Mouse (Mus musculus) layer of hippocampus, postnatal 14 days (tissue): Measurements from ENCODE around the gene Sars. TPM values are rescaled to one million over a fixed set of nuclear protein-coding genes. Genes with fewer than 3 reads are reported as not detected.
A peak's percentile ranks its signal among the peaks of the same experiment; 100 is the strongest.

Source experiments
- DNase-seq, 2 experiments: peaks; one replicate each; pipeline ENCODE4 v3.0.0; 2021 to 2022; ENCODE audit warnings: low spot score in 2 of 2, mixed read lengths in 1 of 2
- long read RNA-seq, 2 experiments: library from polyadenylated mRNA; stranded (forward); transcript quantifications; one replicate each; pipeline ENCODE4 v2.0.0; 2021
- total RNA-seq, 2 experiments: library from RNA; stranded (reverse); gene quantifications; 2 replicates each; pipeline ENCODE4 v1.2.3; 2021

The Sars gene
- total RNA-seq = 100 to 1,000 TPM; 199 to 200 TPM
- long read RNA-seq, experiment 1, transcript Sars-202 (12 exons, 1,866 nt) = minor isoform, 41 of 191 reads
- long read RNA-seq, experiment 1, transcript Sars-201 (11 exons, 3,570 nt) = major isoform, 108 of 191 reads
- long read RNA-seq, experiment 1, partial matches to known transcripts = 8 of 191 reads
- long read RNA-seq, experiment 1, other reads (novel, unspliced or antisense) = 33 of 191 reads
- long read RNA-seq, experiment 2, transcript Sars-202 (12 exons, 1,866 nt) = minor isoform, 24 of 211 reads
- long read RNA-seq, experiment 2, transcript Sars-201 (11 exons, 3,570 nt) = major isoform, 123 of 211 reads
- long read RNA-seq, experiment 2, partial matches to known transcripts = 43 of 211 reads
- long read RNA-seq, experiment 2, other reads (novel, unspliced or antisense) = 20 of 211 reads

DNA sequence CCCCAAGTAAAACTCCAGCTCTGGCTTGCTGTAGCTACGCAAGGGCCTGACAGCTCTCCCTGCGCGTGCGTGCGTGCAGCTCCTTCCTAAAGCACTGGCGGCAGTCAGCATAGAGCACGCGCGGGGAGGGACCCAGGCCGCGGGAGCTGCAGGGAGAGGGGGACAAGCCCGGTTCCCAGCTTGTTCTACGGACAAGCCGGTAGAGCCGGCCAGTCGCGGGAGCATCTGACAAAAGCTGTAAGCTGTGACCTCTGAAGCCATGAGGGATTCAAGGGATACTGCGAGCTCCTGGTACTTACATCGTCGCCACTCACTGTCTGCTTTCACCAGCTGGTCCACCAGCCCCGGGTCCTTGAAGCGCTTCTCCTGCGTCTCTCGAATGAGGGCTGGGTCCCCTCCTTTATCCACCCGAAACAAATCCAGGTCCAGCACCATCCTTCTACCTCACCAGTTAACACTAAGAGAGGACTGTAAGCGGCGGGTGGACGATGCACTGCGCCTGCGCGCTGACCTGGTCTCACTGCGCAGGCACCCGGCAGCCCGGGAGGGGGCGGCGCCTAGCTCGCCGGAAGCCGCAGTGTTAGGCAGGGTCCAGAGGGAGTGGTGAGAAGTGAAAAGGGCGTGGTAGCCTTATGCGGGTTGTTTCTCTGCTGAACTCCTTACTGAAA, at the start of gene Sars:
Sars (minus strand) TSS at position 512 of the 668 bp plus-strand sequence.
- peak; percentile 82 to 91 for DNase-seq

GRCm38 (mm10) chr3:108489968-108490367, 45.0 kb upstream of the Sars start:
- DNase-seq = no peak

GRCm38 (mm10) chr3:108484749-108485148, 39.7 kb upstream of the Sars start:
- DNase-seq = no peak

- no peak for DNase-seq
Observed at GRCm38 (mm10) chr3:108478800-108479199, 33.8 kb upstream of the Sars start.

- no peak for DNase-seq
Observed at GRCm38 (mm10) chr3:108476761-108477619, 32.0 kb upstream of the Sars start.

DNA sequence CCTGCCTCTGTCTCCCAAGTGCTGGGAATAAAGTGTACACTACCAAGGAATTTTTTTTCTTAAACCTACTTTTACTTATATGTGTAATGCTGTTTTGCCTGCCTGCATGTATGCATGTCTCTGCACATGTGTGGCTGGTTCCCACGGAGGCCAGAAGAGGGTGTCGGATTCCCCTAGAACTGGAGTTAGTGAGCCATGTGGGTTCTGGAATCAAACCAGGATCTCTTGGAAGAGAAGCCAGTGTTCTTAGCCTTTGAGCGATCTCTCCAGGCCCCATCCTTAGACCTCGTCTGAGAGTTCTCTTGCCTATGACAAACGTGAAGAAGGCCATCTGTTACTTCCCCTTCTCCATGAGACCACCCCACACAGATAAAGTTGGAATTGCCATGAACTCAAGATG, 30.5 kb upstream of the Sars start:
- no peak for DNase-seq

GRCm38 (mm10) chr3:108474969-108475368, 30.0 kb upstream of the Sars start:
- DNase-seq = no peak

DNA sequence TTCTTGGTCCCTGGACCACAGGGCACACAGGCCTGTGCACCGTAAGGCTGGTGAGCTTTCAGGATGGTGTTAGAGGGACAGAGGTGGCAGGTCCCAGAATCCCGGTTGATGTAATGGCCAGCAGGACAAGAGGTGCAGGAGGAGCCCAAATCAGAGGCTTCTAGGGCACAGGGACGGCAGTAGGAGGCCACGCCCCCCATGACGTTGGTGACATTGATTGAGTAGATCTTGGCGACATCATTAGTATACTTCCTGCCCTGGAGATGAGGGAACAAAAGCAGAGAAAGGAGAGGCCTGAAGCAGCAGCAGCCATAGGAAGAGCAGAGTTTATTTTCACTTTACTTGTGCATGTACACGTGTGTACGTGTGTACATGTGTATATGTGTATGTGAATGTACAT, 22.8 kb upstream of the Sars start:
- DNase-seq = no peak

GRCm38 (mm10) chr3:108466425-108466824, 21.4 kb upstream of the Sars start:
- peak; percentile 15 to 31 for DNase-seq

DNA sequence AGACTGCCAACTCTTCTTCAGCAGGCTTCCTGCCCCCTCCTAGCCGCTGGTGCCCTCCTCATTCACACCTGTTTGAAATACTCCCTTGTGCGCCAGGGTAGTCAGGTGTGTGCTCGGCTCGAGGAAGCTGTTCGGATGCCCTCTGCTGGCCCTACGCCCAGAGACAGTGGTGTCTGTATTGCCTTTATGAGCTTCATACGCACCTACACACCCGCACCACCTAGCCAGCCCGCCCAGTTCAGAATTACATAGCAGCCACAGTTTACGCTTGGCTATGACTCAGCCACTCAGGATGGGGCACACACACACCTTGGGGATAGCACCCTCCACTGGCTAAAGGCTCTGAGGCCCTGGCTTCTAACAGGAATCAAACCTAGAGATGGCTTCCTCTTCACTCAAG, 13.9 kb upstream of the Sars start:
- no peak for DNase-seq

DNA sequence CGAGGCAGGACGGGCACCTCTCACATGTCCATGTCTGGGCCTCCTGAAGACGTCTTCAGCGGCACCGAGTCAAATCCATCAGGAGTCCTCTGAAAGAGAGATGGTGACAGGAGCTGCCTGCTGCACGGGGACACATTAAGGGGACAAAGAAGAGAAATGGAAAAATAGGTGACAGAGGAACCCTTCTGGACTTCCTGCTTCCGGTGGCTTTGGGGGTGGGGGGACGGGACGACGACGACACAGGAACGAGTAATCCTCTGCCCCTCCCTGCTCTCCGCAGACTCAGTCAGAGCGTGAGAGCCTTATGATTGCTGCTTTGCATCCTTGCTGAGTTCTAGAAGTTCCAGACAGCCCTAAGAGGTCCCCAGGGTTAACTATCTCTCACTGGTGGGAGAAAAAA, 13.4 kb upstream of the Sars start:
- no peak for DNase-seq

DNA sequence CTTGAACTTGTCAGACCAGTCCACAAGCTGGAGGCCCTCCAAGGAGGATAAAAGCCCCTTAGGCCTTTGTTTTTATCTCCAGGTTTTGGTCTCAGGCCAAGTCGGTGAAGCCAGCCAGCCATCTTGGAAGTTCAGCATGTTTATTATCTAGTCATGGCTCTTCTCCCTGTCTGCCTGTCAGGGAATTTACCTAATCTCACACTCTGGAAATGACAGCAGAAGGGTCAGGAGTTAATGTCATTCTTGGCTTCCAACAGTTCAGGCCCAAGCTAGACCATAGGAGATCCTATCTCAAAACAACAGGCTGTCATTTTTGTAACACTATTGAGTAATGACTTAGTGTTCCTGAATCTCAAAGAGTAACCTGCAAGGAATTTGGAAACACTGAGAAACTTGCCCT, 9.2 kb upstream of the Sars start:
- DNase-seq = no peak

DNA sequence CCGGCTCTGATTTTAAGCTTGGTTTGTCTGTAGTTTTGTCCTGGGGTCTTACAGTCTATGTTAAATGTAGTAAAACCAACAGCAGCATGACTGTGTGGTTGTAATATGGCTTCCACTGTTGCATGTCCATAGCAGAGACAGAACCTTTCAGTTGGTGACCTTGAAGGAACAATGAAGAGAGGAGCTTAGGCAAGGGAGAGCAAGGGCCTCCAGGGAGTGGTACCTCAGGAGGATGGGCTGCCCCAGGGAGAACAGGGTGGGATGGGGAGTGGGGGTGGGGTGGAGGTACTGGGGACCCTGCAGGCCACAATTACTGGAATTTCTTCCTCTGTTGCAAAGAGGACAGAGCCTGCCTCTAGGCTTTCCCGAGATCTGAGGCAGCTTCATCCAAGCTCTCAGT, 7.0 kb upstream of the Sars start:
- no peak for DNase-seq

DNA sequence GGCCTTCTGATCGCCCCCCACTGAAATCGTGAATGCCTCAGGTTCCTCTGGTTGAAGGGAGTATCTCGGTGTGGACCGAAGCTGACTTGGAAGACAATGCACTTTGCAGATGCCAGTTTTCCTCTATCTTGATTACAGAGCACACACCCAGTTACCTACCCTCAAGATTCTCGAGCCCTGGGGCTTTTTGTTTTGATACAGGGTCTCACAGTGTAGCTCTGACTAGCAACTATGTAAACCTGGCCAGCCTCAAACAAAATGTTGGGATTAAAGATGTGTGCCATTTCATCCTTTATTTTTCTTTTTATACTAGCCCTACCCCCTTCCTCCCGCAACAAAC, 327 bp upstream of the Sars start:
- no peak for DNase-seq

- no peak for DNase-seq
Observed at GRCm38 (mm10) chr3:108444029-108444428, 980 bp downstream of the Sars start.

DNA sequence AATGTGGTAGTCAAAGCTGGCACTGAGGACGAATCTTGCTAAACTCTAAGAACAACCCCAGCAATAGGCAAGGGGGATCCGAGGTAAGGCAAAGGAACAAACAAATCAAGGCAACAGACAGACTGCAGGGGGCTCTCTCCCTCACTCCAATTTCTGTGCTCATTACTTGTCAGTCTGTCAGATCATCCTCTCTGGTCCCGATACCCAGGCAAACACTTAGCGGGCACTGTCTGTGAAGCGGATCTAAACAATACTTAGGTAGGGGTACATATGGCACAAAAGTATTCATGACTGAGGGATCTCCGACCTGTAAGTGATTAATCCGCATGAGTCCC, 8.7 kb downstream of the Sars start:
- no peak for DNase-seq

DNA sequence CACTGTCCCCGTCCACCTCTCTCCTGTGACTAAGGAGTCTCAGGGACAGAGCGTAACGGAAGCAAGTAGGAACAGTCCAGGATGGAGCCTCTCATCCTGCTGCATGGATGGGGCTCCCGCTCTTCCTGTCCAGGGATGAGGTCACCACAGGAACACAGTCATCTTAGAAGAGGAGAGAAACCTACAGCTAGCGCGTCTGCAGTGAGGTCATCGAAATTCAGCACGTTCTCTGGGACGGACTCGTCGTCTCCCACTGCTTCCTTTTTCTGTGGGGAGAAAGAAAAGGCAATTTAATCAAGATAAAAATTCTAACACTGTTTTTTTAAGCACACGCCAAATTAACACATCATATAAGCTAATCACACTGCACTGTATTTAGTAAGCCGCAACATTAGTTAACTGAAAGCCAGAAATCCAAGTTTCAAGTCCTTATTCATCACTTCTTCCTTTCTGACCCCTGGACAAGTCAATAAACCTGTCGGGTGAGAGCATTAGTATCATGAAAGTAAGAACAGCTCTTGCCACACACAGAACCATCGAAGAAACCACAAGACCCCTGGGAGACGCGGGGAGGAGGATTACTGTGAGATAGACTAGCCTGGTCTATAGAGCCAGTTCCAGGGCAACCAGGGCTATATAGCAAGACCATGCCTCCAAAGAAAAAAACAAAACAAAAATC, 9.2 kb downstream of the Sars start:
- DNase-seq = no peak

DNA sequence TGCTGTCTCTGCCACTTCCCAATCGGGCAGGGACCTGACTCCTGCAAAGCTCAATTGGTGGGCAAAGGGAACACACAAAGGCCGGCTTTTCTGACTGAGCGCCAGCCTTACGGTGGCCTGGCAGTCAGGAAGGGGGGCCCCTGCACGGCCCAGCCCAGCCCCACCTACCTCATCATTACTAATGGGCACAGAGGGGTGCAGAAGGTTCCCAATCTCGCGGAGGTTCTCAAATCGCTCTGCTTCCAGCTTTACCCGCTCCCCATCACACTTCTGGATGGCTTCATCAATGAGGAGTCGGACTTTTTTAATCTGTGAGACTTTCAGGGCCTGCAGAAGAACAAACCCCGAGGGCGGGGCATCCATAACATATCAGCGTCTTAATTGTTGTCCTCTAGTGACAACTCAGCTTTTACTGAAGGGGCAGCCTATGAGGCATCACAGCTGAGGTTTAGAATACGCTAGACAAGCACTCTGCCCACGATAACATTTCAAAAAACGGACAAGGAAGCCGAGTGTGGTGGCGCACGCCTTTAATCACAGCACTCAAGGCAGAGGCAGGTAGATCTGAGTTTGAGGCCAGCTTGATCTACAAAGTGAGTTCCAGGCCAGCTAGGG, 11.0 kb downstream of the Sars start:
- no peak for DNase-seq

DNA sequence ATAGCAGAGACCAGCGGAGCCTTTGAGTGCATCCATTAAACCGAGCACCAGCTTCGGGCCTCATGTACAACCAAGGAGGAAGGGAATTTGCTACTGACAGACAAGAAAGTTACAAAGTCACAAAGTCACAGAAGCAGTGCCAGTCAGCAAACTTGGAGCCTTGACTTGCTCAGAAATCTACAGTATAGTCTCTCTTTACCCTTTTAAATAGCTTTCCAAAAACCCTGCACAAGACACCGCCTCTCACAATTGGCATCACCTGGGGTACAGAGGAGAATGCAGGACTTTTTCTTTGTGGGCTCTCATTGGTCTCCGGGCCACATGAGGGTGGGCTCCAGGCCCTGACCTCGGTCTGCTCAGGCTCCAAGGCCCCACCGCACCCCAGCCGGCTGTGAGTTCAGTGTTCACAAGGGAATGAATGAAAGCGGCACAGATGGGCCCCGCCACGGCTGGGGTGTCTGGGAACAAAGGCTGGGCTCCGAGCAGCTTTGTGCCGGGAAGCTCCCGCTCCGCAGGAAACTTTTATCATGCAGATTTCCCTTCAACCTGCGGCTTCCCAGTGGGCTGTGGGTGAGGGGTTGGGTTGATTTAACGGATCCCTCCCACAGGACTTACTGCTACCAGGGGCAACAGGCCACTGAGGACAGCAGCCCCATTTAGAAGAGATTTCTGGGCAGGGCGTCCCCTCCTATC, 11.7 kb downstream of the Sars start:
- DNase-seq = no peak

- no peak for DNase-seq
Observed at GRCm38 (mm10) chr3:108432542-108433187, 12.3 kb downstream of the Sars start.
